Mouse (Mus musculus) hindbrain, embryonic 16.5 days (tissue): ENCODE results near the gene Irx3. TPM values are rescaled to one million over a fixed set of nuclear protein-coding genes. Genes with fewer than 3 reads are reported as not detected.

Source experiments
- ATAC-seq: fragments of 200-750 bp; cut with Nextera tagmentation; 2 replicates; pipeline ENCODE4 v1.8.0; 2017; ENCODE audit warnings: moderate TSS enrichment, moderate library complexity
- H3K27ac ChIP-seq: fragments of 300-500 bp; sonication (generic); 2 replicates; pipeline ENCODE4 v1.5.1; 2014; ENCODE audit warnings: low read depth, mild to moderate bottlenecking, control low read depth, low read length, moderate library complexity
- H3K27me3 ChIP-seq: fragments of 300-500 bp; sonication (generic); replicated peaks from 2 replicates; pipeline ENCODE4 v1.6.1; 2014; ENCODE audit warnings: low read length; ENCODE audit not compliant: control insufficient read depth, insufficient read depth
- H3K36me3 ChIP-seq: fragments of 300-500 bp; sonication (generic); 2 replicates; pipeline ENCODE4 v1.6.1; 2014; ENCODE audit warnings: mild to moderate bottlenecking, low read length, moderate library complexity, mixed read lengths; ENCODE audit not compliant: control insufficient read depth, insufficient read depth
- H3K4me1 ChIP-seq: fragments of 300-500 bp; sonication (generic); 2 replicates; pipeline ENCODE4 v1.6.1; 2014; ENCODE audit warnings: low read depth, low read length; ENCODE audit not compliant: control insufficient read depth, insufficient read depth
- H3K4me2 ChIP-seq: fragments of 300-500 bp; sonication (generic); 2 replicates; pipeline ENCODE4 v1.6.1; 2014; ENCODE audit warnings: mild to moderate bottlenecking, low read length, control low read depth, moderate library complexity
- H3K4me3 ChIP-seq: fragments of 300-500 bp; sonication (generic); 2 replicates; pipeline ENCODE4 v1.5.1; 2014; ENCODE audit warnings: mild to moderate bottlenecking, low read length, control low read depth, moderate library complexity
- H3K9ac ChIP-seq: fragments of 300-500 bp; sonication (generic); 2 replicates; pipeline ENCODE4 v1.6.1; 2014; ENCODE audit warnings: low read depth, mild to moderate bottlenecking, control low read depth, low read length, moderate library complexity
- H3K9me3 ChIP-seq: fragments of 300-500 bp; sonication (generic); 2 replicates; pipeline ENCODE4 v1.6.1; 2014; ENCODE audit warnings: mild to moderate bottlenecking, low read length, moderate library complexity; ENCODE audit not compliant: control insufficient read depth
- WGBS: fragments of 180-500 bp; shearing (Covaris S2); extraction: QIAGEN DNeasy Blood & Tissue Kit; methylation state at CpG from one replicate; pipeline ENCODE4 v1.1.7; 2014; 5-methylcytosine and 5-hydroxymethylcytosine counted together
- polyA plus RNA-seq: library from polyadenylated mRNA; unstranded; fragments of >200 nt; fragmentation: Nextera tagmentation; extraction: Ambion mirVana; gene quantifications from 2 replicates; pipeline ENCODE4 v1.2.1, GENCODE M21; 2015

Gene Irx3
- polyA plus RNA-seq, 1 experiment from 2014 or later = 9.0 TPM

GRCm38 (mm10) chr8:91750794-91751125 lies 51.1 kb downstream of the Irx3 start:
- Histone ChIP-seq H3K36me3 (no peaks in the 10 kb centered on the region), H3K9me3 (no peaks in the 10 kb centered on the region), H3K4me2 (no peak overlapping the region), H3K4me1 (peaks cover 5% of the 10 kb centered on the region; the same call in 1 of the 2 replicates), H3K27me3 (no peaks in the 10 kb centered on the region), H3K27ac (no peak overlapping the region), H3K4me3 (no peak overlapping the region), H3K9ac (no peak overlapping the region)
- no peak for ATAC-seq
- WGBS = 77% methylated on average over 7 of the region's 7 CpGs

DNA sequence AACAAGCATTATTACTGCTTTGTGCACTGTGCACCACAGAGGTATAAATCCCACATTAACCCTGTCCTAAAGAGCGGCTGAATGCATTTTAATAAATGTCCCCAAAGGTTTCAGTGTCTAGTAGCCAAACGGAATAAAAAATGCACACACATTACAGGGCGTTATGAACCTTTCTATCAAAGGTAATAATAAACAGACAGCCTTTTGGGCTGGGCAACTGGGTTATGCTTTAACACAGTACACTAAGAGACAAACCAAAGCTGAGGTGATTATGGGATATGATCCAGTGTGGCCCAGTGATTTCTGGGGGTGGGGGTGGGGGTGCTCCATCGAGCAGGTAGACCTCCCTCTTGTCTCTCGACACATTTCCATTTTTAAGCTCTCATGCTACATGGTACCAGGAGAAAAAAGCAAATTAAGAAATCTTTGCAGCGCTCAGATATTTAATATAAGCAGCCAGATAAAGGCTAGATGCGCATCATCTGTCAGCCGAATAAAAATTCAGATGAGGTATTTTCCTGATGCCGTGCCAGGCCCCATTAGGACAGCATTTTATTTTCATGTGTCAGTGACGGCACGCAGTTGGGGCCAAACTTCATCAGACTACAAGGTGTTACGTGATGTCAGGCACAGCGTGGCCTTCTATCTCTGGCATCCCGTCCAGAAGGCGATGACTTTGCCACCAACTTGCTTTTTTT lies 51.6 kb downstream of the Irx3 start:
- no peaks in the 10 kb centered on the region for H3K9me3 ChIP-seq
- peaks cover 5% of the 10 kb centered on the region; the same call in 1 of the 2 replicates for H3K4me1 ChIP-seq
- no peak overlapping the region for H3K4me3 ChIP-seq
- ATAC-seq = no peak
- WGBS = 73% methylated on average over 15 of the region's 15 CpGs
- no peak overlapping the region for H3K27ac ChIP-seq
- H3K9ac ChIP-seq = no peak overlapping the region
- no peaks in the 10 kb centered on the region for H3K36me3 ChIP-seq
- H3K4me2 ChIP-seq = no peak overlapping the region
- H3K27me3 ChIP-seq = no peaks in the 10 kb centered on the region

- Histone ChIP-seq H3K4me3 (no peak overlapping the region), H3K27me3 (no peaks in the 10 kb centered on the region), H3K36me3 (no peaks in the 10 kb centered on the region), H3K27ac (no peak overlapping the region), H3K9me3 (no peaks in the 10 kb centered on the region), H3K9ac (no peak overlapping the region), H3K4me2 (no peak overlapping the region), H3K4me1 (peaks cover 5% of the 10 kb centered on the region; the same call in 1 of the 2 replicates)
- WGBS = 72% methylated on average over 5 of the region's 5 CpGs
- ATAC-seq = no peak
These were observed 52.5 kb downstream of the Irx3 start for GRCm38 (mm10) chr8:91749412-91749811.
